Mouse (Mus musculus): ENCODE measurements around the gene Snx9. TPM values are rescaled to one million over a fixed set of nuclear protein-coding genes. Genes with fewer than 3 reads are reported as not detected.

Gene Snx9
- polyA plus RNA-seq, 1 experiment from 2014 or later: 39.9 TPM

DNA sequence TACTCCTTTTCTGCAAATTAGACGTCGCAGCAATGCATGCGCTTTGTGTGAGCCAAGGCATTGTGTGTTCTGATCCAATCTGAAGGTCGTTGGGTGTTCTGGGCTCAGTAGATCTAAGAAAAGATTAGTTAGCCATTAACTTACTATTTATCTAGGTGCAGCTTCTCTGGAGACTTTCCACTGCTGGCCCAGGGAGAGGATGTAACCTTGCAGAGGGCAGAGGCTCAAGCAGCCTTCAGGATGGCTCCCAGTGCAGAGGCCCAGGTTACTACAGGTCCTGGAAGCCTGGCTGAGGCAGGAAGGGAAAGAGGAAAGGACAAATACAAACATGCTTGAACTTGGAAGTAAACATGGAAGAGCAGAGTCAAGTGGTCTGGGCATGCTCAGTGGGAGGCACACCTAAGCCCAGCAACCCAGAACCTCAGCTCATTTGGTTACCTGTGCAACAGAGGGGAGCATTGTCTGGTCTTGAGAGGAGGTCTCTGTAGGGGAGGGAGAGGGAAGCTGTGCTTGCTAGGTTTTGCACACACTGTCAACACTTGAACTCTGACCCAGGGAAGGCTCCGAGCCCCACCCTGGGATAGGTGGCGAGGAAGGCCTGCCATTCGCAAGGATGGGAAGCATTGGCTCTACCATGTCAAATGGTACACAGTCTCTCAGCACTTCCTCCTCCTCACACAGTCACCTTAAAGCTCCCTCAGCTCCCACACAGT is 27.3 kb downstream of the Snx9 start:
- H3K9me3 ChIP-seq (ENCODE audit: control insufficient read depth, low read depth, low read length): no peaks in the 10 kb centered on the region
- H3K27ac ChIP-seq (ENCODE audit: low read length): peak overlapping the region; percentile 10; the same call in 1 of the 2 replicates
- H3K4me3 ChIP-seq (ENCODE audit: low read depth, low read length): no peak overlapping the region
- H3K36me3 ChIP-seq (ENCODE audit: control insufficient read depth, insufficient read depth, low read length): no peaks in the 10 kb centered on the region
- no peak overlapping the region for H3K4me2 ChIP-seq (replicated peaks; ENCODE audit: low read depth, low read length)
- H3K9ac ChIP-seq (replicated peaks; ENCODE audit: low read depth, low read length): no peak overlapping the region
- 69% methylated on average over 7 of the region's 7 CpGs for WGBS
- no peaks in the 10 kb centered on the region for H3K27me3 ChIP-seq (ENCODE audit: control insufficient read depth, insufficient read depth, low read length)
- H3K4me1 ChIP-seq (ENCODE audit: control insufficient read depth, insufficient read depth, low read length): peaks cover 18% of the 10 kb centered on the region; the same call in 1 of the 2 replicates
- ATAC-seq (ENCODE audit: insufficient number of reproducible peaks, insufficient read depth, low FRiP score, low read depth): peak; percentile 42

DNA sequence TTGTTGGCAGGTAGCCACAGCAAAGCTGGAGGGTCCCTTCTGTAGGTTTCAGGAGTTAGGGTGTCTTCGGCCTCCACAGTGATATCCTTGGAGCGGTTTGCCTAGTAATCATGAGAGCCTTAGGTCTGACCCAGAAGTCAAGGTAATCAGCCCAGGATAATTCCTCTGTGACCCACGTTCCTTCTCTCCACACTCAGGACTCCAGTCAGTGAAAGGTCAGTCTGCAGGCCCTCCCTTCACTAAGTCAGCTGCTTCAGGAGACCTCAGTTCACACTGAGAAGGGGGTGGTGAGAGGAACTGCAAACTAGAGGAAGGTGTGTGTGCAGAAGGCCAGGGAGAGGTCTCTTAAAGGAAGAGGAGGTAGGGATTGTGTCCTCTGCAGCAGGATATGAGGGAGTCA is 28.3 kb downstream of the Snx9 start:
- Histone ChIP-seq H3K27ac (ENCODE audit: low read length) (peak overlapping the region; percentile 10; the same call in 1 of the 2 replicates), H3K9ac (replicated peaks; ENCODE audit: low read depth, low read length) (no peak overlapping the region), H3K36me3 (ENCODE audit: control insufficient read depth, insufficient read depth, low read length) (no peaks in the 10 kb centered on the region), H3K4me3 (ENCODE audit: low read depth, low read length) (no peak overlapping the region), H3K9me3 (ENCODE audit: control insufficient read depth, low read depth, low read length) (no peaks in the 10 kb centered on the region), H3K4me1 (ENCODE audit: control insufficient read depth, insufficient read depth, low read length) (peaks cover 18% of the 10 kb centered on the region; the same call in 1 of the 2 replicates), H3K4me2 (replicated peaks; ENCODE audit: low read depth, low read length) (no peak overlapping the region), H3K27me3 (ENCODE audit: control insufficient read depth, insufficient read depth, low read length) (no peaks in the 10 kb centered on the region)
- ATAC-seq (ENCODE audit: insufficient number of reproducible peaks, insufficient read depth, low FRiP score, low read depth): no peak
- WGBS: 69% methylated on average over 3 of the region's 3 CpGs

DNA sequence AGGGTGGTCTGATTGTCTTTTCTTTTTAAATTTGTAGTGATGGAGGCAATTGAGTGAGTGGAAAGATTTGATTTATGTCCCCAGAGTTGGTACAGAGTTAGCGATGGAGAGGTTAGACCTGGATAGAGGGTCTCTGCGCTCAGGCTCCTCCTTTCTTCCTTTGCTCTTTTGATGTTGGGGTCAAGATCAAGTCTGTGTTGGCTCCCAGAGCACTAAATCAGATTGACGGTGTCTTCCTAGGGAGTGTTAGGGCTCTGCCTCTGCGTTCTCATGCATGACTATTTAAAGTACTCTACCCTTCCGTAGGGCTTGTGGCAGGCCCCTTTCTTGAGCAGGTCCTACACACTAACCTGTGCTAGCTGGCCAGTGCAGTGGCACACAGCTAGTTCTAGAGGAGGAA is 28.9 kb downstream of the Snx9 start:
- no peaks in the 10 kb centered on the region for H3K9me3 ChIP-seq (ENCODE audit: control insufficient read depth, low read depth, low read length)
- no peaks in the 10 kb centered on the region for H3K27me3 ChIP-seq (ENCODE audit: control insufficient read depth, insufficient read depth, low read length)
- H3K27ac ChIP-seq (ENCODE audit: low read length): no peak overlapping the region
- WGBS: 58% methylated on average over 5 of the region's 5 CpGs
- no peak overlapping the region for H3K4me3 ChIP-seq (ENCODE audit: low read depth, low read length)
- ATAC-seq (ENCODE audit: insufficient number of reproducible peaks, insufficient read depth, low FRiP score, low read depth): no peak
- H3K4me1 ChIP-seq (ENCODE audit: control insufficient read depth, insufficient read depth, low read length): peaks cover 24% of the 10 kb centered on the region; the same call in 1 of the 2 replicates
- no peaks in the 10 kb centered on the region for H3K36me3 ChIP-seq (ENCODE audit: control insufficient read depth, insufficient read depth, low read length)
- no peak overlapping the region for H3K4me2 ChIP-seq (replicated peaks; ENCODE audit: low read depth, low read length)
- no peak overlapping the region for H3K9ac ChIP-seq (replicated peaks; ENCODE audit: low read depth, low read length)

DNA sequence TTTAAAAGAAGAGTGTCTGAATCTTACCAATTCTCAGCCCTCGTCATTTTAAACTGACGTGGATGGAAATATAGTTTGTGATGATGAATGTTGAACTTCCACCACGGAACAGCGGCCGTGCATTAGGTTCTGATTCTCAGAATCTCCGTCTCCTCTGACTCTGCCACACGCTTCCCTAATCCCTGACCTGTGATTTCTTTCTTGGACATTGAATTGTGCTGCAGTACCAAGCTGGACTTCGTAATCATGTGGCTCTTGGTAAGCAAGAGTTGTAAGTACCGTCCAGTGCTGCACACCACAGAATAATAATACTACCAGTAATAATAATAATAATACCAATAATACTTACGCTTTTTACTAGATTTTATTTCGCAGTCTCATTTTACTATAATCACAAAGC is 29.6 kb downstream of the Snx9 start:
- no peak for ATAC-seq (ENCODE audit: insufficient number of reproducible peaks, insufficient read depth, low FRiP score, low read depth)
- Histone ChIP-seq H3K27me3 (ENCODE audit: control insufficient read depth, insufficient read depth, low read length) (no peaks in the 10 kb centered on the region), H3K4me3 (ENCODE audit: low read depth, low read length) (no peak overlapping the region), H3K36me3 (ENCODE audit: control insufficient read depth, insufficient read depth, low read length) (no peaks in the 10 kb centered on the region), H3K27ac (ENCODE audit: low read length) (no peak overlapping the region), H3K9me3 (ENCODE audit: control insufficient read depth, low read depth, low read length) (no peaks in the 10 kb centered on the region), H3K9ac (replicated peaks; ENCODE audit: low read depth, low read length) (no peak overlapping the region), H3K4me1 (ENCODE audit: control insufficient read depth, insufficient read depth, low read length) (peaks cover 24% of the 10 kb centered on the region; the same call in 1 of the 2 replicates), H3K4me2 (replicated peaks; ENCODE audit: low read depth, low read length) (no peak overlapping the region)
- WGBS: 87% methylated on average over 11 of the region's 11 CpGs

DNA sequence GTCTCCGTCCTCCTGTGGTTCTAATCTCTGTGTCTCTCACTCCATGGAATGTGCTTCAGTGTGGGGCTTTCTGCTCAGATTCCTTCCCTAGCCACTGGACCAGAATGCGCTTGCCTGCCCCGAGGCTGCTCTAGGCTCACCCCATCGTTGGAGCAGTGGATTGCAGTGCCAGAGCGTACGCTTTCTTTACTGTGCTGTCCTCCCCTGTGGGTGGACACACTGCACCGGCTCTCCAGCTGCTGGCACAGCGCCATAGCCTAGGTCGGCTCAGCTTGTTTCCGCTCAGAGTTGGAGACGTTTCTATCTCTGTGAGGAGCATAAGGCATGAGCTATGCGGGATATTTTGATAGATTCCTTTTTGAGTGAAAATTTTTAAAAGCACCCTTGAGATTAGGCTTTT is 31.4 kb downstream of the Snx9 start:
- no peak overlapping the region for H3K4me3 ChIP-seq (ENCODE audit: low read depth, low read length)
- no peak overlapping the region for H3K4me2 ChIP-seq (replicated peaks; ENCODE audit: low read depth, low read length)
- peak overlapping the region; percentile 33; the same call in 1 of the 2 replicates for H3K27ac ChIP-seq (ENCODE audit: low read length)
- H3K27me3 ChIP-seq (ENCODE audit: control insufficient read depth, insufficient read depth, low read length): no peaks in the 10 kb centered on the region
- WGBS: 30% methylated on average over 12 of the region's 12 CpGs
- H3K36me3 ChIP-seq (ENCODE audit: control insufficient read depth, insufficient read depth, low read length): no peaks in the 10 kb centered on the region
- peaks cover 22% of the 10 kb centered on the region; the same call in 1 of the 2 replicates for H3K4me1 ChIP-seq (ENCODE audit: control insufficient read depth, insufficient read depth, low read length)
- peak; percentile 73; the same call in 1 of the 2 replicates for ATAC-seq (ENCODE audit: insufficient number of reproducible peaks, insufficient read depth, low FRiP score, low read depth)
- H3K9me3 ChIP-seq (ENCODE audit: control insufficient read depth, low read depth, low read length): no peaks in the 10 kb centered on the region
- H3K9ac ChIP-seq (replicated peaks; ENCODE audit: low read depth, low read length): no peak overlapping the region

DNA sequence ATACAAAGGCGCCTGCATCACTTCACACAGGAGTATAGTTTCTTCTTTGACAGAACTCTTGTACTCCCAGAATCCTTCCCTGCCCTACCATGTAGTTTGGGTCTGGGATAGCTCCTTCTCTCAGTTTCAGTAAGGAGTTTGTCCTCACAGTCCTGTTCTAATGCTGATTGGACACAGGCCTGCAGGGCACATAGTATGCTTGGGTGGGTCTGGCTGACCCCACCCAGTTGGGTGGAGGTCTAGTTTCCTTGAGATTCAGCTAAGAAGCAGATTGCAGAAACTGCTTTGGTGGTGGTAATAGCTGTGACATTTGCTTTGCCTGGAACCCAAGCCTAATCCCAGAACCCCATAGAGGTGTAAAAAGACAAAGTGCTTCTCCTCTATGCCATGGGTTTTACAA is 33.4 kb downstream of the Snx9 start:
- ATAC-seq (ENCODE audit: insufficient number of reproducible peaks, insufficient read depth, low FRiP score, low read depth): no peak
- 97% methylated on average over 1 of the region's 1 CpGs for WGBS
- Histone ChIP-seq H3K9ac (replicated peaks; ENCODE audit: low read depth, low read length) (no peak overlapping the region), H3K27ac (ENCODE audit: low read length) (peak overlapping the region; percentile 48; the same call in 1 of the 2 replicates), H3K27me3 (ENCODE audit: control insufficient read depth, insufficient read depth, low read length) (no peaks in the 10 kb centered on the region), H3K36me3 (ENCODE audit: control insufficient read depth, insufficient read depth, low read length) (no peaks in the 10 kb centered on the region), H3K4me3 (ENCODE audit: low read depth, low read length) (no peak overlapping the region), H3K4me2 (replicated peaks; ENCODE audit: low read depth, low read length) (no peak overlapping the region), H3K9me3 (ENCODE audit: control insufficient read depth, low read depth, low read length) (no peaks in the 10 kb centered on the region), H3K4me1 (ENCODE audit: control insufficient read depth, insufficient read depth, low read length) (peaks cover 8% of the 10 kb centered on the region; the same call in 1 of the 2 replicates)

DNA sequence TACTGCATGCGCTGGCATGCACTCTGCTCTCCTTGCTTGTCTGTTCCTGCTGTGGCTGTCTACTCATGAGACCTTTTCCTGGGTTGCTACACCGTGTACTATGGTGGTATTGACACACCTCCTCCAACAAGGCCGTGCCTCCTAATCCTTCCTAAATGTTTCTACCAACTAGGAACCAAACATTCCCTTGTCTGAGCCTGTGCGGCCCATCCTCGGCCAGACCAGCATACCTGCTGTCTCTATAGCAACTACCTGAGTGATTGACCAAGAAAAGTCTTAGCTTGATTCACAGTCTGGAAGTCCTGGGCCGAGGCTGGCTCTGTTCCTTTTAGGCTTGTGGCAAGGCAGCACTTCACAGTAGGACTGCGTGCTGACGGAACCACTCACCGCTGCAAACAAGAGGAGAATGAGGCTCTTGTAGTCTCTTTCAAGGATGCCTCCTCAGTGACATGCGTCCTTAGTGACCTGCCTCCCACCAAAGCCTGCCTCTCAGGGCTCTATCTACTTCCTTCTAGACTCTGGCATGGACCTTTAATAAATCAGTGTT is 36.6 kb downstream of the Snx9 start:
- H3K4me1 ChIP-seq (ENCODE audit: control insufficient read depth, insufficient read depth, low read length): peaks cover 6% of the 10 kb centered on the region; the same call in 1 of the 2 replicates
- no peak overlapping the region for H3K27ac ChIP-seq (ENCODE audit: low read length)
- H3K4me3 ChIP-seq (ENCODE audit: low read depth, low read length): no peak overlapping the region
- no peaks in the 10 kb centered on the region for H3K9me3 ChIP-seq (ENCODE audit: control insufficient read depth, low read depth, low read length)
- H3K4me2 ChIP-seq (replicated peaks; ENCODE audit: low read depth, low read length): no peak overlapping the region
- no peaks in the 10 kb centered on the region for H3K36me3 ChIP-seq (ENCODE audit: control insufficient read depth, insufficient read depth, low read length)
- no peak for ATAC-seq (ENCODE audit: insufficient number of reproducible peaks, insufficient read depth, low FRiP score, low read depth)
- H3K9ac ChIP-seq (replicated peaks; ENCODE audit: low read depth, low read length): no peak overlapping the region
- H3K27me3 ChIP-seq (ENCODE audit: control insufficient read depth, insufficient read depth, low read length): no peaks in the 10 kb centered on the region
- 78% methylated on average over 10 of the region's 10 CpGs for WGBS

DNA sequence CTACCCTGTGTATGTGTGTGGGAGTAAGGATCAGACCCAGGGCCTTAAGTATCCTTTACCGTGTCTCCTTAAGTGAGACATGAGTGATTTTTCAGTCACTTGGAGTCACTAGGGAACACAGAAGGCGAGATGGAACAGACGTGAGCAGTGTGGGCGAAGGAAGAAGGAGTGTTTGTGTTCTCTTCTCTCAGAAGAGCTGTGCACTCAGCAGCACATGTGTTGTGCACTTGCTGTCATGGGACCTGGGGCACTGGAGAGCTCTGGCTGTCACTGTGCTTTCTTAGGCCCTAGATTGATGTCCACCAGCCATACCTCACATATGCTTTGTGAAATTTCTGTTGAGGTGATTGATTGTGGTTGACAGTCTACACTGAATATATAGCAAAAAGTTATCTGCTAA is 37.7 kb downstream of the Snx9 start:
- no peak for ATAC-seq (ENCODE audit: insufficient number of reproducible peaks, insufficient read depth, low FRiP score, low read depth)
- no peaks in the 10 kb centered on the region for H3K9me3 ChIP-seq (ENCODE audit: control insufficient read depth, low read depth, low read length)
- WGBS: 82% methylated on average over 4 of the region's 4 CpGs

More for the DNA sequence above, 37.7 kb downstream of the Snx9 start:
- H3K27me3 ChIP-seq (ENCODE audit: control insufficient read depth, insufficient read depth, low read length): no peaks in the 10 kb centered on the region
- H3K4me1 ChIP-seq (ENCODE audit: control insufficient read depth, insufficient read depth, low read length): peaks cover 6% of the 10 kb centered on the region; the same call in 1 of the 2 replicates
- H3K4me3 ChIP-seq (ENCODE audit: low read depth, low read length): no peak overlapping the region
- H3K9ac ChIP-seq (replicated peaks; ENCODE audit: low read depth, low read length): no peak overlapping the region
- no peak overlapping the region for H3K4me2 ChIP-seq (replicated peaks; ENCODE audit: low read depth, low read length)
- no peak overlapping the region for H3K27ac ChIP-seq (ENCODE audit: low read length)
- no peaks in the 10 kb centered on the region for H3K36me3 ChIP-seq (ENCODE audit: control insufficient read depth, insufficient read depth, low read length)

All from stomach, embryonic 14.5 days (tissue).